Mouse (Mus musculus): ENCODE results near the gene Fads6. TPM values are rescaled to one million over a fixed set of nuclear protein-coding genes. Genes with fewer than 3 reads are reported as not detected.

Fads6 gene
- total and polyA plus RNA-seq, 3 experiments = 0.30 to 8.5 (median 0.63) TPM

- Histone ChIP-seq H3K79me2 (replicated peaks; ENCODE audit: control insufficient read depth, extremely low read depth, insufficient read depth, poor library complexity, severe bottlenecking) (no peaks in the 10 kb centered on the region), H3K4me1 (ENCODE audit: control insufficient read depth in 1 of 2, insufficient read depth in 2 of 2) (peaks cover 7 to 9% of the 10 kb centered on the region in 2 experiments), H3K27ac (ENCODE audit: insufficient read depth, low read depth) (no peak overlapping the region), H3K27me3 (replicated peaks) (peaks cover 85% of the 10 kb centered on the region), H3K9me3 (replicated peaks; ENCODE audit: low read length) (peaks cover 11% of the 10 kb centered on the region), H3K4me2 (ENCODE audit: insufficient read depth, low read depth, poor library complexity, severe bottlenecking) (no peak overlapping the region), H3K36me3 (replicated peaks in 1 of 2; ENCODE audit: control insufficient read depth in 1 of 2, insufficient read depth in 1 of 2, low read length in 1 of 2) (no peaks in the 10 kb centered on the region), H3K4me3 (replicated peaks in 1 of 3; ENCODE audit: low read depth in 2 of 3, low read length in 2 of 3, poor library complexity in 1 of 3) (no peak overlapping the region), H3K9ac (ENCODE audit: insufficient read depth, low read depth) (no peak overlapping the region)
- in situ Hi-C loops (cut with MboI; ENCODE audit: low pct_ligation_motif_present, low pct_unique_long_range_greater_than_20kb, low sequenced_read_pairs) (no loop called here), dilution Hi-C loops (cut with MboI; ENCODE audit: extremely low pct_ligation_motif_present, extremely low pct_unique_long_range_greater_than_20kb, low sequenced_read_pairs) (no loop called here)
- no peak for DNase-seq (ENCODE audit: extremely low read depth)
- no peak for TF ChIP-seq JUND (conservative IDR thresholded peaks at IDR 0.05; ENCODE audit: low read depth, low read length)
- peak in 1 of 2 experiments; percentile 44; a peak in 2 of 4 replicates for TF ChIP-seq CTCF (conservative IDR thresholded peaks at IDR 0.05 in 1 of 2, IDR thresholded peaks at IDR 0.05 in 1 of 2; ENCODE audit: low read depth in 2 of 2, low read length in 2 of 2)
Measured at GRCm38 (mm10) chr11:115300745-115301144, 3.3 kb upstream of the Fads6 start.

GRCm38 (mm10) chr11:115298160-115298559 is 697 bp upstream of the Fads6 start:
- H3K27ac ChIP-seq (ENCODE audit: insufficient read depth, low read depth) = no peak overlapping the region
- dilution Hi-C loops (cut with MboI; ENCODE audit: extremely low pct_ligation_motif_present, extremely low pct_unique_long_range_greater_than_20kb, low sequenced_read_pairs) (no loop called here), in situ Hi-C loops (cut with MboI; ENCODE audit: low pct_ligation_motif_present, low pct_unique_long_range_greater_than_20kb, low sequenced_read_pairs) (no loop called here)
- no peak for TF ChIP-seq JUND (conservative IDR thresholded peaks at IDR 0.05; ENCODE audit: low read depth, low read length)
- TF ChIP-seq ZNF384 (IDR thresholded peaks at IDR 0.05; ENCODE audit: low read depth, low read length) = peak; percentile 86
- TF ChIP-seq BHLHE40 (IDR thresholded peaks at IDR 0.05; ENCODE audit: low read depth, low read length) = peak; percentile 60
- H3K4me2 ChIP-seq (ENCODE audit: insufficient read depth, low read depth, poor library complexity, severe bottlenecking) = peak overlapping the region; percentile 9
- peaks cover 17% of the 10 kb centered on the region for H3K9me3 ChIP-seq (replicated peaks; ENCODE audit: low read length)
- no peaks in the 10 kb centered on the region for H3K36me3 ChIP-seq (replicated peaks in 1 of 2; ENCODE audit: control insufficient read depth in 1 of 2, insufficient read depth in 1 of 2, low read length in 1 of 2)
- H3K4me3 ChIP-seq (replicated peaks in 1 of 3; ENCODE audit: low read depth in 2 of 3, low read length in 2 of 3, poor library complexity in 1 of 3) = peak overlapping the region in 2 of 3 experiments; percentile 48 to 70
- H3K9ac ChIP-seq (ENCODE audit: insufficient read depth, low read depth) = peak overlapping the region; percentile 16
- H3K79me2 ChIP-seq (replicated peaks; ENCODE audit: control insufficient read depth, extremely low read depth, insufficient read depth, poor library complexity, severe bottlenecking) = no peaks in the 10 kb centered on the region
- H3K27me3 ChIP-seq (replicated peaks) = peaks cover 81% of the 10 kb centered on the region
- peaks cover 7 to 9% of the 10 kb centered on the region in 2 experiments for H3K4me1 ChIP-seq (ENCODE audit: control insufficient read depth in 1 of 2, insufficient read depth in 2 of 2)
- no peak for DNase-seq (ENCODE audit: extremely low read depth)

- no peak for DNase-seq (ENCODE audit: extremely low read depth)
- Histone ChIP-seq H3K27me3 (replicated peaks) (peaks cover 80% of the 10 kb centered on the region), H3K27ac (ENCODE audit: insufficient read depth, low read depth) (no peak overlapping the region), H3K4me1 (ENCODE audit: control insufficient read depth in 1 of 2, insufficient read depth in 2 of 2) (peaks cover 7 to 9% of the 10 kb centered on the region in 2 experiments), H3K4me3 (replicated peaks in 1 of 3; ENCODE audit: low read depth in 2 of 3, low read length in 2 of 3, poor library complexity in 1 of 3) (peak overlapping the region; percentile 33 to 70 (median 48)), H3K36me3 (replicated peaks in 1 of 2; ENCODE audit: control insufficient read depth in 1 of 2, insufficient read depth in 1 of 2, low read length in 1 of 2) (no peaks in the 10 kb centered on the region), H3K9me3 (replicated peaks; ENCODE audit: low read length) (peaks cover 17% of the 10 kb centered on the region), H3K4me2 (ENCODE audit: insufficient read depth, low read depth, poor library complexity, severe bottlenecking) (peak overlapping the region; percentile 9), H3K9ac (ENCODE audit: insufficient read depth, low read depth) (peak overlapping the region; percentile 16; the same call in 1 of the 2 replicates), H3K79me2 (replicated peaks; ENCODE audit: control insufficient read depth, extremely low read depth, insufficient read depth, poor library complexity, severe bottlenecking) (no peaks in the 10 kb centered on the region)
- in situ Hi-C loops (cut with MboI; ENCODE audit: low pct_ligation_motif_present, low pct_unique_long_range_greater_than_20kb, low sequenced_read_pairs) (no loop called here), dilution Hi-C loops (cut with MboI; ENCODE audit: extremely low pct_ligation_motif_present, extremely low pct_unique_long_range_greater_than_20kb, low sequenced_read_pairs) (no loop called here)
- TF ChIP-seq ELF1 (IDR thresholded peaks at IDR 0.05; ENCODE audit: low read depth, low read length) = 0 out of 2 replicates have a peak, but pooled peaks have one; percentile 5
- no peak for TF ChIP-seq NRF1 (IDR thresholded peaks at IDR 0.05; ENCODE audit: low read depth, low read length)
Measured at GRCm38 (mm10) chr11:115296471-115297210, 822 bp downstream of the Fads6 start.
